Mouse (Mus musculus) CH12.LX (cell line): ENCODE measurements around the gene Mutyh. TPM values are rescaled to one million over a fixed set of nuclear protein-coding genes. Genes with fewer than 3 reads are reported as not detected.

Experiments used
- DNase-seq: peaks from one replicate; pipeline ENCODE4 v3.0.0-alpha.2; 2013; ENCODE audit errors: extremely low read depth
- H3K27ac ChIP-seq: 2 replicates; pipeline ENCODE4 v1.5.1; 2012; ENCODE audit warnings: low read depth, mild to moderate bottlenecking, control low read depth, moderate library complexity; ENCODE audit not compliant: insufficient read depth
- H3K27me3 ChIP-seq: replicated peaks from 2 replicates; pipeline ENCODE3; 2012; ENCODE audit warnings: inconsistent platforms
- H3K36me3 ChIP-seq, 2 experiments: replicated peaks in 1 of 2; 2 replicates each; pipeline versions ENCODE3 to v1.6.1; 2012; ENCODE audit warnings: inconsistent platforms in 1 of 2, low read length in 1 of 2, mild to moderate bottlenecking in 1 of 2, mixed read lengths in 1 of 2, moderate library complexity in 1 of 2; ENCODE audit not compliant: control insufficient read depth in 1 of 2, insufficient read depth in 1 of 2
- H3K4me1 ChIP-seq, 2 experiments: 2 replicates each; pipeline ENCODE4 v1.6.1; 2012; ENCODE audit warnings: inconsistent platforms in 1 of 2, moderate library complexity in 1 of 2; ENCODE audit not compliant: insufficient read depth in 2 of 2, control insufficient read depth in 1 of 2
- H3K4me2 ChIP-seq: 2 replicates; pipeline ENCODE4 v1.6.1; 2012; ENCODE audit warnings: low read depth, mild to moderate bottlenecking, control low read depth; ENCODE audit not compliant: poor library complexity, insufficient read depth, severe bottlenecking
- H3K4me3 ChIP-seq, 3 experiments: fragments of 150-350 bp in 1 of 3; sonication (generic) in 1 of 3; replicated peaks in 1 of 3; 2 replicates each; pipeline versions ENCODE3 to v1.5.1; 2011 to 2012; ENCODE audit warnings: low read depth in 2 of 3, low read length in 2 of 3, mild to moderate bottlenecking in 2 of 3, moderate library complexity in 2 of 3, control low read depth in 1 of 3, improper control_type of control experiment in 1 of 3, inconsistent platforms in 1 of 3, mixed read lengths in 1 of 3; ENCODE audit not compliant: poor library complexity in 1 of 3
- H3K79me2 ChIP-seq: replicated peaks from 2 replicates; pipeline ENCODE4 v1.6.1; 2012; ENCODE audit warnings: mild to moderate bottlenecking, moderate library complexity; ENCODE audit not compliant: control insufficient read depth, poor library complexity, insufficient read depth, severe bottlenecking; ENCODE audit errors: extremely low read depth
- H3K9ac ChIP-seq: 2 replicates; pipeline ENCODE4 v1.6.1; 2012; ENCODE audit warnings: low read depth, mild to moderate bottlenecking, control low read depth, moderate library complexity; ENCODE audit not compliant: insufficient read depth
- H3K9me3 ChIP-seq: replicated peaks from 2 replicates; pipeline ENCODE3; 2012; ENCODE audit warnings: low read length, inconsistent platforms, mixed read lengths
- BHLHE40 ChIP-seq: IDR thresholded peaks from 2 replicates; pipeline ENCODE4 v1.6.1; 2011; ENCODE audit warnings: mild to moderate bottlenecking, low read depth, low read length, improper control_type of control experiment
- CHD2 ChIP-seq: IDR thresholded peaks from 2 replicates; pipeline ENCODE4 v1.6.1; 2011; ENCODE audit warnings: low read length, improper control_type of control experiment
- CTCF ChIP-seq, 2 experiments: IDR thresholded peaks in 1 of 2; conservative IDR thresholded peaks in 1 of 2; 2 replicates each; pipeline ENCODE4 v1.5.1; 2011 to 2012; ENCODE audit warnings: low read depth in 2 of 2, low read length in 2 of 2, improper control_type of control experiment in 1 of 2, inconsistent platforms in 1 of 2, mild to moderate bottlenecking in 1 of 2, moderate library complexity in 1 of 2
- E2F4 ChIP-seq: IDR thresholded peaks from 2 replicates; pipeline ENCODE4 v1.6.1; 2011; ENCODE audit warnings: low read depth, low read length, improper control_type of control experiment; ENCODE audit not compliant: insufficient replicate concordance
- EP300 ChIP-seq: IDR thresholded peaks from 2 replicates; pipeline ENCODE4 v1.6.1; 2011; ENCODE audit warnings: low read length, improper control_type of control experiment
- ETS1 ChIP-seq: conservative IDR thresholded peaks from 2 replicates; pipeline ENCODE4 v1.6.1; 2012; ENCODE audit warnings: low read depth, mild to moderate bottlenecking, inconsistent platforms, low read length, improper control_type of control experiment, moderate library complexity
- GABPA ChIP-seq: IDR thresholded peaks from 2 replicates; pipeline ENCODE4 v1.6.1; 2012; ENCODE audit warnings: low read depth, low read length, improper control_type of control experiment, inconsistent platforms; ENCODE audit not compliant: insufficient replicate concordance
- HCFC1 ChIP-seq: IDR thresholded peaks from 2 replicates; pipeline ENCODE4 v1.6.1; 2012; ENCODE audit warnings: low read depth, mild to moderate bottlenecking, inconsistent platforms, low read length, improper control_type of control experiment
- JUN ChIP-seq: IDR thresholded peaks from 2 replicates; pipeline ENCODE4 v1.6.1; 2011; ENCODE audit warnings: low read depth, mild to moderate bottlenecking, low read length, improper control_type of control experiment, moderate library complexity; ENCODE audit not compliant: insufficient read depth
- JUND ChIP-seq: conservative IDR thresholded peaks from 2 replicates; pipeline ENCODE4 v1.6.1; 2011; ENCODE audit warnings: low read depth, low read length, improper control_type of control experiment
- KAT2A ChIP-seq: IDR thresholded peaks from 2 replicates; pipeline ENCODE4 v1.6.1; 2012; ENCODE audit warnings: low read length, improper control_type of control experiment, inconsistent platforms; ENCODE audit not compliant: insufficient replicate concordance
- MAX ChIP-seq: IDR thresholded peaks from 2 replicates; pipeline ENCODE4 v1.6.1; 2011; ENCODE audit warnings: low read length, improper control_type of control experiment
- MAZ ChIP-seq: IDR thresholded peaks from 2 replicates; pipeline ENCODE4 v1.6.1; 2012; ENCODE audit warnings: low read depth, mild to moderate bottlenecking, inconsistent platforms, low read length, improper control_type of control experiment, moderate library complexity
- MEF2A ChIP-seq: IDR thresholded peaks from 2 replicates; pipeline ENCODE4 v1.6.1; 2014; ENCODE audit warnings: low read depth, mild to moderate bottlenecking, inconsistent platforms, low read length, improper control_type of control experiment, borderline replicate concordance
- MXI1 ChIP-seq: IDR thresholded peaks from 2 replicates; pipeline ENCODE4 v1.6.1; 2011; ENCODE audit warnings: mild to moderate bottlenecking, low read depth, low read length, improper control_type of control experiment
- MYC ChIP-seq: IDR thresholded peaks from 2 replicates; pipeline ENCODE4 v1.6.1; 2011; ENCODE audit warnings: low read depth, mild to moderate bottlenecking, improper control_type of control experiment, low read length
- NELFE ChIP-seq: IDR thresholded peaks from 2 replicates; pipeline ENCODE4 v1.6.1; 2011; ENCODE audit warnings: low read depth, low read length, improper control_type of control experiment
- RAD21 ChIP-seq: IDR thresholded peaks from 2 replicates; pipeline ENCODE4 v1.6.1; 2011; ENCODE audit warnings: low read depth, mild to moderate bottlenecking, low read length, improper control_type of control experiment, moderate library complexity
- RCOR1 ChIP-seq: conservative IDR thresholded peaks from 2 replicates; pipeline ENCODE4 v1.6.1; 2012; ENCODE audit warnings: low read depth, mild to moderate bottlenecking, inconsistent platforms, low read length, improper control_type of control experiment
- SIN3A ChIP-seq: IDR thresholded peaks from 2 replicates; pipeline ENCODE4 v1.6.1; 2012; ENCODE audit warnings: low read length, improper control_type of control experiment, inconsistent platforms
- SMC3 ChIP-seq: IDR thresholded peaks from 2 replicates; pipeline ENCODE4 v1.6.1; 2011; ENCODE audit warnings: low read depth, low read length, improper control_type of control experiment
- TBP ChIP-seq: conservative IDR thresholded peaks from 2 replicates; pipeline ENCODE4 v1.6.1; 2011; ENCODE audit warnings: low read depth, low read length, improper control_type of control experiment
- TCF12 ChIP-seq: IDR thresholded peaks from 2 replicates; pipeline ENCODE4 v1.6.1; 2014; ENCODE audit warnings: low read depth, mild to moderate bottlenecking, inconsistent platforms, low read length, improper control_type of control experiment
- UBTF ChIP-seq: IDR thresholded peaks from 2 replicates; pipeline ENCODE4 v1.6.1; 2012; ENCODE audit warnings: low read depth, mild to moderate bottlenecking, inconsistent platforms, low read length, improper control_type of control experiment, moderate library complexity
- USF1 ChIP-seq: IDR thresholded peaks from 2 replicates; pipeline ENCODE4 v1.6.1; 2014; ENCODE audit warnings: low read depth, mild to moderate bottlenecking, inconsistent platforms, low read length, improper control_type of control experiment
- USF2 ChIP-seq: conservative IDR thresholded peaks from 2 replicates; pipeline ENCODE4 v1.6.1; 2011; ENCODE audit warnings: low read depth, low read length, improper control_type of control experiment
- ZC3H11A ChIP-seq: IDR thresholded peaks from 2 replicates; pipeline ENCODE4 v1.6.1; 2012; ENCODE audit warnings: low read depth, mild to moderate bottlenecking, inconsistent platforms, low read length, improper control_type of control experiment
- ZKSCAN1 ChIP-seq: IDR thresholded peaks from 2 replicates; pipeline ENCODE4 v1.6.1; 2012; ENCODE audit warnings: low read depth, inconsistent platforms, low read length, improper control_type of control experiment, borderline replicate concordance
- ZMIZ1 ChIP-seq: IDR thresholded peaks from 2 replicates; pipeline ENCODE4 v1.6.1; 2012; ENCODE audit warnings: low read depth, mild to moderate bottlenecking, inconsistent platforms, low read length, improper control_type of control experiment
- ZNF384 ChIP-seq: IDR thresholded peaks from 2 replicates; pipeline ENCODE4 v1.6.1; 2012; ENCODE audit warnings: low read depth, low read length, improper control_type of control experiment, inconsistent platforms
- dilution Hi-C: fragments of 300-500 bp; cut with MboI; formaldehyde crosslinking; loops from 2 replicates; pipeline ENCODE4 v1.14.3; 2020; ENCODE audit warnings: low sequenced_read_pairs; ENCODE audit not compliant: extremely low pct_unique_long_range_greater_than_20kb, extremely low pct_ligation_motif_present
- in situ Hi-C: fragments of 300-500 bp; cut with MboI; formaldehyde crosslinking; loops from 3 replicates; pipeline ENCODE4 v1.14.3; 2019; ENCODE audit warnings: low sequenced_read_pairs, low pct_ligation_motif_present, low pct_unique_long_range_greater_than_20kb, mixed read lengths
- polyA plus RNA-seq: library from polyadenylated mRNA; unstranded; fragments of >175 nt; gene quantifications from 2 replicates; pipeline ENCODE4 v1.2.1, GENCODE M21; 2012; ENCODE audit warnings: low read depth; ENCODE audit not compliant: insufficient read length
- total RNA-seq, 2 experiments: library from RNA; depleted of rRNA; stranded (reverse); fragments of 300-350 nt in 1 of 2; fragments of >200 nt in 1 of 2; gene quantifications; 2 replicates each; pipeline ENCODE4 v1.2.3; 2012 to 2014

Gene Mutyh
- total and polyA plus RNA-seq, 3 experiments: 12.1 to 13.1 (median 12.5) TPM

DNA sequence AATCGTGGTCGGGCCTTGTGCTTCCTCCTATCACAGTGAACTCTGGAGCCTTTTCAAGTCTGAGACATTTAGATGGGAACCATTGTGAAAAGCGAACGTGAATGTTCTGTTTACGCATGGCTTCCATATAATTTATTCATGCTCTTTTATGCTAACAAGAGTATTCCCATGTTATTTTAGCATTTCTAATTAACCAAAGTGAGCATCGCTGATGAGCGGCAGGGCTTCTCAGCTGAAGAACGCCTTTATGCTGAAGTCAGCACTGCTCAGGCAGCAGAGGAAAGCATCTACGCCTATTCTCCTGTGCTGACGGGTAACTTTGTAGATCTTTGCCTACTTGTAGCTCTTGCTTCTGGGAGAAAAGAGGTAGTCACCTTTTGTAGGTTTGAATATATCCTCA lies 49.7 kb downstream of the Mutyh start:
- in situ Hi-C loops: no loop called here
- no peak for DNase-seq
- H3K27me3 ChIP-seq: peaks cover 3% of the 10 kb centered on the region
- H3K4me1 ChIP-seq: no peaks in the 10 kb centered on the region
- H3K79me2 ChIP-seq: no peaks in the 10 kb centered on the region
- H3K4me2 ChIP-seq: no peak overlapping the region
- no peaks in the 10 kb centered on the region for H3K36me3 ChIP-seq
- no peak overlapping the region for H3K4me3 ChIP-seq
- no peak overlapping the region for H3K27ac ChIP-seq
- H3K9me3 ChIP-seq: no peaks in the 10 kb centered on the region
- dilution Hi-C loops: no loop called here
- no peak for TF ChIP-seq SIN3A
- no peak for TF ChIP-seq GABPA
- no peak for TF ChIP-seq HCFC1
- no peak for TF ChIP-seq E2F4
- no peak for TF ChIP-seq SMC3
- no peak for TF ChIP-seq ZC3H11A
- TF ChIP-seq TBP: no peak
- TF ChIP-seq RCOR1: no peak
- TF ChIP-seq MEF2A: no peak
- TF ChIP-seq MXI1: no peak
- TF ChIP-seq MAZ: no peak
- TF ChIP-seq RAD21: no peak
- no peak for TF ChIP-seq JUN
- TF ChIP-seq ETS1: no peak
- no peak for TF ChIP-seq USF2
- TF ChIP-seq ZMIZ1: no peak
- no peak for TF ChIP-seq KAT2A
- TF ChIP-seq BHLHE40: no peak
- H3K9ac ChIP-seq: no peak overlapping the region

DNA sequence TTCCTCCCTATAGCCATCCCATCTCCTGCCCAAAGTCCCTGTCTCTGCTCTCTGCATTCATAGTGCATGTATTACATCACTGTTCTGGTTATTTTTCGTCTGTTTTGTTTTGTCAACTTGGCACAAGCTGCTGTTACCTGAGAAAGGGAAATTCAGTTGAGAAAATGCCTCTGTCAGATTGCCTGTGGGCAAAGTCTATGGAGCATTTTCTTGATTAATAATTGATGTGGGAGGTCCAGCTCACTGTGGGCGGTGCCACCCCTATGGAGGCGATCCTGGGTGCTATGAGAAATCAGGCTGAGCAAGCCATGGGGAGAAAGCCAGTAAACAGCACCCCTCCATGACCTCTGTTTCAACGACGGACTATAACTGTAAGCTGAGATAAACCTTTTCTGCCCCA lies 52.2 kb downstream of the Mutyh start:
- no peak overlapping the region for H3K9ac ChIP-seq
- H3K27me3 ChIP-seq: peaks cover 3% of the 10 kb centered on the region
- H3K9me3 ChIP-seq: no peaks in the 10 kb centered on the region
- H3K4me3 ChIP-seq: no peak overlapping the region
- TF ChIP-seq ZNF384 (no peak), TCF12 (no peak), USF1 (no peak), E2F4 (no peak), JUN (no peak), ZKSCAN1 (no peak), MAX (no peak), UBTF (no peak), ZMIZ1 (no peak), JUND (no peak), CHD2 (no peak), HCFC1 (no peak), CTCF (conservative IDR thresholded peaks at IDR 0.05 in 1 of 2, IDR thresholded peaks at IDR 0.05 in 1 of 2; ENCODE audit: low read depth in 2 of 2, low read length in 2 of 2) (no peak), MYC (no peak), GABPA (no peak), NELFE (no peak), MEF2A (no peak), SIN3A (no peak), EP300 (no peak)
- H3K27ac ChIP-seq: no peak overlapping the region
- no peaks in the 10 kb centered on the region for H3K36me3 ChIP-seq
- dilution Hi-C loops (no loop called here), in situ Hi-C loops (no loop called here)
- H3K79me2 ChIP-seq: no peaks in the 10 kb centered on the region
- DNase-seq: no peak
- no peak overlapping the region for H3K4me2 ChIP-seq
- H3K4me1 ChIP-seq: no peaks in the 10 kb centered on the region
